Mouse (Mus musculus): ENCODE data around the gene Ankrd13a.

DNA sequence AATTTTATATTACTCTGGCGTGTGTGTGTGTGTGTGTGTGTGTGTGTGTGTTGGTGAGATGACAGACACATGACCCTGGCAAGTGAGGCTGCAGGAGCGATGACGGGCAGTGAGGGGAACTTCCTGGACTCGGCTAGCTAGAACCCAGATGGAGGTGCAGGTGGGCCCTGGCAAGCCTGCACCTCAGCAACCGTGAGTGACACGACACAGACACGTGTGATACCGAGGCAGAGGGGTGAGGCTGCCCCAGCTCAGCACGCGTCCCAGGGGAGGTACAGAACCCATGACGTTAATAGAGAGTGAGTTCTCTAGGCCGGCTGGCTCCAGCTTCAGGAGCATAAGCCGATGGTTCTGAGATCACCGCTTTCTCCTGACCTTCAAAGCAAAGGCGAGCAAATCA, 42.5 kb upstream of the Ankrd13a start:
- TF ChIP-seq CTCF (IDR thresholded peaks at IDR 0.05; ENCODE audit: low read depth, low read length) = no peak
- TF ChIP-seq POLR2A (IDR thresholded peaks at IDR 0.05; ENCODE audit: insufficient read depth, low read length) = no peak

All from ES-Bruce4 (cell line).